Mouse (Mus musculus) cerebellum, adult 2 months (tissue): ENCODE data around the gene Crlf1.

Source experiments
- CTCF ChIP-seq: fragments of 200-500 bp; IDR thresholded peaks from 2 replicates; pipeline ENCODE4 v1.5.1; 2011; ENCODE audit warnings: low read depth, mild to moderate bottlenecking, control low read depth, low read length, moderate library complexity, borderline replicate concordance; ENCODE audit not compliant: insufficient read depth
- POLR2A ChIP-seq: fragments of 200-500 bp; IDR thresholded peaks from 2 replicates; pipeline ENCODE4 v1.6.1; 2011; ENCODE audit warnings: low read length, control low read depth, borderline replicate concordance; ENCODE audit not compliant: insufficient read depth

- peak; percentile 4; the same call in 1 of the 2 replicates for TF ChIP-seq POLR2A
- TF ChIP-seq CTCF = no peak
Observed at GRCm38 (mm10) chr8:70528182-70528797, 35.3 kb downstream of the Crlf1 start.
